Mouse (Mus musculus) lung, postnatal 14 days (tissue): ENCODE measurements around the gene Med13.

Source experiments
- DNase-seq: peaks from one replicate; pipeline ENCODE4 v3.0.0; 2021

Gene Med13

GRCm38 (mm10) chr11:86285729-86286128, 71.7 kb downstream of the Med13 start:
- no peak for DNase-seq

GRCm38 (mm10) chr11:86278442-86279102, 78.8 kb downstream of the Med13 start:
- DNase-seq = no peak

- peak; percentile 95 for DNase-seq
Observed at GRCm38 (mm10) chr11:86257460-86258076, 99.8 kb downstream of the Med13 start, which contains the start of gene Ints2. Gene Ints2, minus strand, starts transcription at chr11:86257575.

- peak; percentile 6 for DNase-seq
Observed at GRCm38 (mm10) chr11:86257054-86257453, 100.3 kb downstream of the Med13 start.

GRCm38 (mm10) chr11:86253342-86253741, 104.1 kb downstream of the Med13 start:
- DNase-seq = no peak

GRCm38 (mm10) chr11:86232446-86232845, 125.0 kb downstream of the Med13 start:
- DNase-seq = no peak

- no peak for DNase-seq
Observed at GRCm38 (mm10) chr11:86231781-86232350, 125.5 kb downstream of the Med13 start.

GRCm38 (mm10) chr11:86226646-86227180, 130.7 kb downstream of the Med13 start:
- DNase-seq = no peak

- no peak for DNase-seq
Observed at GRCm38 (mm10) chr11:86225761-86226160, 131.6 kb downstream of the Med13 start.
